Comparison of ENCODE assay signal across 10 mouse cellular contexts in the genomic region with DNA sequence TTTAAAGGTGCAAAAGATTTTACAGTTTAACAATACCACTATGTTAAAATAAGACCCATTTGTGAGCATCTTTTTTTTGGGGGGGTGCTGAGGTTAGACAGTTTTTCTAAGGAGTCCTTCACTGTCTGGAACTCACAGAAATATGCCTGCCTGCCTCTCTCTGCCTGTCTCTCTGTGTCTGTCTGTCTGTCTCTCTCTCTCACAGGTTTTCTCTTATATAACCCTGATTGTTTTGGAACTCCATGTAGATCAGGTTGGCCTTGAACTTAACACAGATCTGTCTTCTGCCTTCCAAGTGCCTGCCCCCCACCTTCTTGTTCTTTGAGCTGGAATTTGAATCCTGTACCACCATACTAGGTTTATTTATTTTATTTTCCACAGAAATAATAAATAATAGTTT. TPM values are rescaled to one million over a fixed set of nuclear protein-coding genes. Genes with fewer than 3 reads are reported as not detected.
DNase-seq lines count a peak whose midpoint lies in the region; ATAC-seq and TF ChIP-seq lines count a peak whose summit lies in the region.
"Had no signal": no experiment of that assay in that cellular context is flagged by ENCODE, and none has a peak within 500 bp of the region (broad histone marks: within the 10 kb centered on the region; RNA-seq: fewer than 3 reads in every experiment).

No protein-coding gene starts in this region.

- no peaks in the 10 kb centered on the region for H3K27me3 ChIP-seq in forebrain, embryonic 10.5 days (ENCODE audit: poor library complexity, severe bottlenecking)
- no peaks in the 10 kb centered on the region for H3K27me3 ChIP-seq in forebrain, postnatal 0 days (ENCODE audit: insufficient read depth, low read length)
- no peaks in the 10 kb centered on the region for H3K27me3 ChIP-seq in kidney, embryonic 15.5 days
- no peaks in the 10 kb centered on the region for H3K27me3 ChIP-seq in liver, embryonic 11.5 days (replicated peaks; ENCODE audit: control insufficient read depth, insufficient read depth, low read length)
- H3K27me3 ChIP-seq: stomach, embryonic 15.5 days had no signal

- no peak overlapping the region for H3K27ac ChIP-seq in forebrain, embryonic 10.5 days
- no peak overlapping the region for H3K27ac ChIP-seq in forebrain, postnatal 0 days (ENCODE audit: low read depth, low read length)
- no peak overlapping the region for H3K27ac ChIP-seq in kidney, embryonic 15.5 days
- no peak overlapping the region for H3K27ac ChIP-seq in embryonic fibroblast, embryonic 13.5 days (ENCODE audit: insufficient read depth, low read length)
- no peak overlapping the region for H3K27ac ChIP-seq in liver, embryonic 11.5 days (ENCODE audit: low read depth, low read length)

- H3K9ac ChIP-seq in forebrain, postnatal 0 days = no peak overlapping the region
- no peak overlapping the region for H3K9ac ChIP-seq in kidney, embryonic 15.5 days
- H3K9ac ChIP-seq in liver, embryonic 11.5 days (ENCODE audit: low read depth, low read length) = no peak overlapping the region

- ATAC-seq in forebrain, postnatal 0 days = no peak
- no peak for ATAC-seq in kidney, embryonic 15.5 days (replicated peaks; ENCODE audit: low FRiP score)
- no peak for ATAC-seq in liver, embryonic 11.5 days (replicated peaks; ENCODE audit: low FRiP score)
- no peak for ATAC-seq in megakaryocyte-erythroid progenitor cell, adult 5-6 weeks (replicated peaks; ENCODE audit: low FRiP score, low TSS enrichment, poor library complexity, severe bottlenecking)

- H3K4me3 ChIP-seq in forebrain, embryonic 10.5 days = peak overlapping the region; percentile 82
- no peak overlapping the region for H3K4me3 ChIP-seq in forebrain, postnatal 0 days (ENCODE audit: low read depth, low read length)
- no peak overlapping the region for H3K4me3 ChIP-seq in kidney, embryonic 15.5 days (replicated peaks)
- peak overlapping the region; percentile 27; the same call in 1 of the 2 replicates for H3K4me3 ChIP-seq in embryonic fibroblast, embryonic 13.5 days (ENCODE audit: insufficient read depth, low read length)
- no peak overlapping the region for H3K4me3 ChIP-seq in liver, embryonic 11.5 days (ENCODE audit: low read depth, low read length)

- no peaks in the 10 kb centered on the region for H3K9me3 ChIP-seq in forebrain, embryonic 10.5 days
- H3K9me3 ChIP-seq in forebrain, postnatal 0 days (ENCODE audit: low read length) = no peaks in the 10 kb centered on the region
- H3K9me3 ChIP-seq in kidney, embryonic 15.5 days (replicated peaks) = no peaks in the 10 kb centered on the region
- no peaks in the 10 kb centered on the region for H3K9me3 ChIP-seq in liver, embryonic 11.5 days (ENCODE audit: control insufficient read depth, low read length)
- H3K9me3 ChIP-seq: stomach, embryonic 15.5 days had no signal

- H3K36me3 ChIP-seq in forebrain, embryonic 10.5 days (replicated peaks) = peaks cover 2% of the 10 kb centered on the region; the same call in 1 of the 2 replicates
- no peaks in the 10 kb centered on the region for H3K36me3 ChIP-seq in forebrain, postnatal 0 days (ENCODE audit: insufficient read depth)
- no peaks in the 10 kb centered on the region for H3K36me3 ChIP-seq in kidney, embryonic 15.5 days
- no peaks in the 10 kb centered on the region for H3K36me3 ChIP-seq in liver, embryonic 11.5 days (ENCODE audit: control insufficient read depth, insufficient read depth, low read length)
- H3K36me3 ChIP-seq: stomach, embryonic 15.5 days had no signal

- no peak overlapping the region for H3K4me2 ChIP-seq in forebrain, postnatal 0 days (ENCODE audit: low read depth)
- H3K4me2 ChIP-seq in kidney, embryonic 15.5 days = 0 out of 2 replicates have a peak overlapping the region, but pooled peaks have one; percentile 25
- peak overlapping the region; percentile 75 for H3K4me2 ChIP-seq in liver, embryonic 11.5 days

- no peak for TF ChIP-seq CTCF in forebrain, postnatal 0 days (IDR thresholded peaks at IDR 0.05; ENCODE audit: low read depth)
- TF ChIP-seq CTCF in embryonic fibroblast, embryonic 13.5 days (IDR thresholded peaks at IDR 0.05; ENCODE audit: borderline replicate concordance, insufficient read depth, low read length) = no peak

- H3K4me1 ChIP-seq in forebrain, embryonic 10.5 days = peaks cover 20% of the 10 kb centered on the region
- no peaks in the 10 kb centered on the region for H3K4me1 ChIP-seq in forebrain, postnatal 0 days (ENCODE audit: insufficient read depth)
- H3K4me1 ChIP-seq in kidney, embryonic 15.5 days = peaks cover 8% of the 10 kb centered on the region
- no peaks in the 10 kb centered on the region; the same call in 1 of the 2 replicates for H3K4me1 ChIP-seq in embryonic fibroblast, embryonic 13.5 days (ENCODE audit: control insufficient read depth, insufficient read depth, low read length)
- H3K4me1 ChIP-seq in liver, embryonic 11.5 days (replicated peaks; ENCODE audit: control insufficient read depth, insufficient read depth, low read length) = peaks cover 7% of the 10 kb centered on the region

- DNase-seq in forebrain, embryonic 10.5 days (ENCODE audit: extremely low spot score, low spot score) = no peak
- no peak for DNase-seq in forebrain, postnatal 0 days
- DNase-seq in kidney, adult 18-20 months = no peak
- no peak for DNase-seq in liver, embryonic 11.5 days (ENCODE audit: low spot score)
- DNase-seq in thymus, adult 18-20 months = no peak
- DNase-seq: retina, postnatal 1 day had no signal

- TF ChIP-seq POLR2A in embryonic fibroblast, embryonic 13.5 days (IDR thresholded peaks at IDR 0.05; ENCODE audit: low read depth, low read length) = no peak

RNA-seq across cellular contexts. Expression of a gene that starts 2.2 kb away (rescaled TPM):
- polyA plus RNA-seq in forebrain, embryonic 10.5 days (2016; fragmentation: Nextera tagmentation; extraction: Ambion mirVana) = 82.5 and 87.6 TPM in 2 replicates
- total RNA-seq in forebrain, postnatal 0 days (2014; rRNA removed) = 56.4 and 61.2 TPM in 2 replicates
- 76.8 and 82.1 TPM in 2 replicates for polyA plus RNA-seq in forebrain, postnatal 0 days (2015; fragmentation: Nextera tagmentation; extraction: Ambion mirVana)
- polyA plus RNA-seq in kidney, embryonic 15.5 days (2015; fragmentation: Nextera tagmentation; extraction: Ambion mirVana) = 69.8 and 74.6 TPM in 2 replicates
- 37.4 and 44.0 TPM in 2 replicates for polyA plus RNA-seq in embryonic fibroblast, embryonic 13.5 days (2011; ENCODE audit: insufficient read length, low read depth, missing spikeins)
- polyA plus RNA-seq in liver, embryonic 11.5 days (2014; fragmentation: Nextera tagmentation; extraction: Ambion mirVana) = 61.9 and 66.2 TPM in 2 replicates
- total RNA-seq in megakaryocyte-erythroid progenitor cell, adult 5-6 weeks (2014; fragmentation: Nextera tagmentation) = 27.1 and 37.5 TPM in 2 replicates
- total RNA-seq in megakaryocyte-erythroid progenitor cell, adult 5-6 weeks (2017) = 35.6 and 54.0 TPM in 2 replicates

RNA-seq across cellular contexts. Expression of a gene that starts 58.9 kb away (rescaled TPM):
- 0.20 TPM in 1 of 2 replicates, not detected in the other for polyA plus RNA-seq in forebrain, embryonic 10.5 days (2016; fragmentation: Nextera tagmentation; extraction: Ambion mirVana)
- total RNA-seq in forebrain, postnatal 0 days (2014; rRNA removed) = 0.15 TPM in 1 of 2 replicates, not detected in the other
- polyA plus RNA-seq in forebrain, postnatal 0 days (2015; fragmentation: Nextera tagmentation; extraction: Ambion mirVana) = 0.06 and 0.07 TPM in 2 replicates
- 0.27 and 0.35 TPM in 2 replicates for polyA plus RNA-seq in kidney, embryonic 15.5 days (2015; fragmentation: Nextera tagmentation; extraction: Ambion mirVana)
- not detected in 2 replicates for polyA plus RNA-seq in embryonic fibroblast, embryonic 13.5 days (2011; ENCODE audit: insufficient read length, low read depth, missing spikeins)
- 1.9 and 2.0 TPM in 2 replicates for polyA plus RNA-seq in liver, embryonic 11.5 days (2014; fragmentation: Nextera tagmentation; extraction: Ambion mirVana)
- total RNA-seq in megakaryocyte-erythroid progenitor cell, adult 5-6 weeks (2014; fragmentation: Nextera tagmentation) = 9.2 and 14.0 TPM in 2 replicates
- total RNA-seq in megakaryocyte-erythroid progenitor cell, adult 5-6 weeks (2017) = 3.8 and 7.1 TPM in 2 replicates

Comparison
In these comparisons a context has a peak if more than half of its experiments do, and no peak if none do; other contexts are left out.
1. H3K4me3 ChIP-seq: peak in forebrain, embryonic 10.5 days (single experiment) and embryonic fibroblast, embryonic 13.5 days (single experiment); none in forebrain, postnatal 0 days (single experiment), kidney, embryonic 15.5 days (single experiment) and liver, embryonic 11.5 days (single experiment).